Mouse (Mus musculus): ENCODE measurements around the gene Olfr92.

GRCm38 (mm10) chr17:37081659-37082058 lies 38.2 kb downstream of the Olfr92 start:
- TF ChIP-seq POLR2A (IDR thresholded peaks at IDR 0.05; ENCODE audit: extremely low read depth, insufficient read depth, low read length), result no peak
- TF ChIP-seq CTCF (IDR thresholded peaks at IDR 0.05; ENCODE audit: extremely low read depth, insufficient read depth, low read length), result no peak
